Mouse (Mus musculus) kidney, postnatal 36 days (tissue): ENCODE measurements at regions not wholly inside any gene's neighbourhood (a gene's known extent, or its start where the extent isn't known, plus 50 kb on each side); places are given as distances from the start of the nearest gene placed in this dataset.
A peak's percentile ranks its signal among the peaks of the same experiment; 100 is the strongest.

Experiments
- DNase-seq, 2 experiments: peaks; one replicate each; pipeline ENCODE4 v3.0.0; 2021 to 2022; ENCODE audit warnings: mixed read lengths in 2 of 2

DNA sequence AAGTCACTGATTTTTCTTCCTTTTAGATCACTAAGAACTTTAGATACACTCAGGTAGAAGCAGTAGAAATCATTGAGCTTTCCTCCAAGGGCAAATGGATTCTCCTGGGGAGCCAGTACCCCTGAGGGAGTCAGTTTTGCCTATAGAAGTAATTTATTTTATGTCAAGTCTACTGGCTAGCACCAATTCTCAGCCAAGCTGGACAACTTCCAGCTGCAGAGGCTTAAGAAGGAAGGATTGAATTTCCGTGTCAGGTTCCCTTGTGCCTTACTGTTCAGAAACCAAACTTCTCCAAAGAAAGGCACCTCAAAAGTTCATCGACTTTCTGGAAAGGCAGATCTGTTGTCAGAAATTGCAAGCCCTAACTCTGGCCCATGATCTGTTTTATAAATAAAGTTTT, 205.2 kb upstream of the A1bg start:
- DNase-seq, result no peak

DNA sequence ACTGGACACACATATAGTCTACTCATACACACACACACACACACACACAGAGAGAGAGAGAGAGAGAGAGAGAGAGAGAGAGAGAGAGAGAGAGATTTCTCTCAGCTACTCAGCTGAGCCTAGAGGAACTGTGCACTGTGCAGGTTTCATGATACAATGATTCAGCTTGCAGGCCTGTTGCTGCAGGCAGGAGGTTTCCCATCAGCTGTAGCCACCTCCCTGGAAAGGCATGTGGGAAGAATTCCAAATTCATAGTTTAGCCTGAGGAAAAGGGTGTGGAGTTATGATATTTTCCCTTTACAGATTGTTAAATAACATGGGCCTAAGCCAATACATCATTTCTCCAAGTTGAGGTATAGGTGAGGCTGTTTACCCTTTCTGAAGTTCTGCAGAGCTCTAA, 204.3 kb upstream of the A1bg start:
- no peak for DNase-seq

GRCm38 (mm10) chr15:61116912-61117311, 194.1 kb upstream of the A1bg start:
- DNase-seq, result no peak

DNA sequence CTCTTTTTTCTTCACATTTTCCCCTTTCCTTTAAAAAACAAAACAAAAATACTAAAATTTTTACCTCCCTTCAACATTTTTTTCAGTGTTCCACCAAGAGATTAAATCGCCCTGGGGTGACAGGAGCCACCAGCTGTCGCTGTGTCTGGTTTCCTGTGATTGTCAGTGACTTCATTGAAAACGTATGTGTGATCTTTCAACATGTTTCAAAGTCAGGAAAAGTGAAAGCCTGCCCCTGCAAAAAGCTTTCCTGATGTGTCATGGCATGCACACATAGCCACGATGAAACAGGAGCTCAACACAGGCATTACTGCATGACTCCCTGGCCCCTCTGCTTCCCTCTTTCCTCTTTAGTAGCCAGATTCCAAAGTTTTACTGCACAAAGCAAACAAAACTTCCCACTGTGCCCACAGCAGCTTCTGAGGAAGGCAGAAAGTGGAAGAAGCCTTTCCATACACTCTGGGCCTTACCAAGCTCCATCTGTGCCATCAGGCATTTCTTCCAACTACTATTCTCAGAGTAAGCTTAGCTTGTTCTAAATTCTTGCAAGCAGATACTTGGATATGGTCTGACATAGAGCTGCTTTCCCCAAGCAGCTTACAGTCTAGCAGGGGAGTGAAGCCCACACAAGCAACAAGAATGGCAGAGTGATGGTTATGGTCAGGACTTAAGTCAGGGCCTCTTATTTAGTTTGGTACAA, 186.8 kb upstream of the A1bg start:
- DNase-seq, result no peak

DNA sequence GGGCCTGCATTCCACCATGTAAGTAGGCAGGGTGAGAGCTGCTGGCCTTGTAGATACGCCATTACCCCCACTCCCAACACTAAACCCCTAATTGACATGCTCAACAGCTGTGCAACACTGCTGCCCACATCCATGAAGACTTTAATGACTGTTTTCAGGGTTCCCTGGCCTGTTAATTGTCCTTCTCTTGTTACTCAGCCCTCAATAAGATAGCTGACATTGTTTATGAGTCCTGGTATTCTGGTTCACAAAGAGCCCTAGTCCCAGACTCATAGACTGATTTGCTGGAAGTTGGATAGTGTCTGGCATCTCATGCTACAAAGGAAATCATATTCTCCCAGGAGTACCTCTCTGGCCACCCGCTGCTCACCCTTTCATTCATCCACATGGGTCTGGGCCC, 186.1 kb upstream of the A1bg start:
- DNase-seq, result no peak

GRCm38 (mm10) chr15:61102421-61103412, 179.9 kb upstream of the A1bg start:
- DNase-seq, result peak; percentile 43 to 46

DNA sequence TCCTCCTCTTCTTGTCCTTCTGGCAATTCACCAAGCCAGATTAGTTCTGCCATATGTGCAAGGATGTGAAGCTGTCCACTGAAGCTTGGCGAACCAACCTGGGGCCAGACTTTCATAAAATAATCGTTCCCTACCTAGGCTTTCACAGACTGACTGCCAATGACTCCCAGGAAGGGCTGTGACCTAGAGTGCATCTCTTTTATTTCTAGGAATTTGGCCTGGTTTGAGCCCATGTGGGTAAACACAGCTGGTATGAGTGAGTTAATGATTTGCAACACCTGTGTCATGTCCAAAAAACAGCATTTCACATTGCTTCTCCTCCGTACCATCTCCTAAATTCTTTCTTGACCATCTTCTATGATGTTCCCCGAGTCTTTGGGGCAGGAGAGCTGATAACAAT, 178.0 kb upstream of the A1bg start:
- peak; percentile 11 to 33 for DNase-seq

GRCm38 (mm10) chr15:61098968-61099367, 176.2 kb upstream of the A1bg start:
- DNase-seq, result no peak

GRCm38 (mm10) chr15:61098519-61098918, 175.7 kb upstream of the A1bg start:
- DNase-seq, result no peak

GRCm38 (mm10) chr15:61096021-61096781, 173.4 kb upstream of the A1bg start:
- peak in 1 of 2 experiments; percentile 28 for DNase-seq

GRCm38 (mm10) chr15:61055017-61055609, 132.3 kb upstream of the A1bg start:
- DNase-seq, result peak in 1 of 2 experiments; percentile 21

GRCm38 (mm10) chr15:61051363-61051762, 128.6 kb upstream of the A1bg start:
- DNase-seq, result no peak

DNA sequence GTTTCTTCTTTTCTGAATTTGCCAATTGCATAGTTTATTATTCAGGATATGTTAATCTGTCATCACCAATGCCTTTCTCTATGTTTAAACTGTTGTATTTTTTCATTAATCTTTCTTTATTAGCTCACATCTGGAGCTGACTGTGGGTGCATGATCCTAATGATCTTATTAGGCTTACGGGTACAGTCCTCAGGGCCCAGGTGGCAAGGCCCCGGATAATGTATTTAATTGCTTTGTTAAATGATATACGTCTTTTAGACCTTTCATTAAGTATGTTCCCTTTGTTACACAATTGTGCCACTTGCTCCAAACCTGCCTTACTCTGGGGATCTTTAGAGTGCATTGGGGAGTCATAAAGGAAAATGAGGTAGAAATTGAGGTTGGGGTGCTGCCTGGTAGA, 86.7 kb upstream of the A1bg start:
- no peak for DNase-seq

DNA sequence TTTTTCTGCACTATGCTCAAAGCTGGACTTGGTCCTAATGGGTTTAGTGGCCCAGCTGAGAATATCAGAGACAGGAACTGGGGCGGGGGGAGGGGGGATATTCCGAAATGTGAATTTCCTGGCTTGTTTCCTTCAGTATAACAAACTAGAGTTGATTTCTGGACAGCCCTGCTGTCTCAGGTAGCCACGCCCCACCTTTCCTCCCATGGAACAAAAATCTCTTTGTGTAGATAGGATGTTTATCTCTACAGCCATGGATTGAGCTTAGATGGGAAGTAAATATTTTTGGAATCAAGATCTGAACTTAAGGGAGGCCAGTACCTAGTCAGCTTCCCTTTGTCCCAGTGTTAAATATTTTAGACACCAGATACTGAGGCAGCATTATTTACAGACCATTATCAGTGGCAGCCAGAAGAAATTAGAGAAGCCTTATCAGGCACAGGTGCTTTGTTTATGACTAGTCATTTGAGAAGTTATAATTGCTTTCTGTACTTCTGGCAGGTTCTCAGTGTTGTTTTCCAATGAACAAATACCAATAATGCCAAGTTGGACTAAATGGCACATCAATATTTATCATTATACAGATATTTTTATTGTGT, 84.7 kb upstream of the A1bg start:
- DNase-seq, result peak; percentile 44 to 70

- peak; percentile 40 to 56 for DNase-seq
These were observed 83.8 kb upstream of the A1bg start for GRCm38 (mm10) chr15:61006608-61007007.

GRCm38 (mm10) chr15:60993971-60994690, 71.3 kb upstream of the A1bg start:
- no peak for DNase-seq

- DNase-seq, result no peak
These were observed 70.6 kb upstream of the A1bg start for GRCm38 (mm10) chr15:60993394-60993793.

DNA sequence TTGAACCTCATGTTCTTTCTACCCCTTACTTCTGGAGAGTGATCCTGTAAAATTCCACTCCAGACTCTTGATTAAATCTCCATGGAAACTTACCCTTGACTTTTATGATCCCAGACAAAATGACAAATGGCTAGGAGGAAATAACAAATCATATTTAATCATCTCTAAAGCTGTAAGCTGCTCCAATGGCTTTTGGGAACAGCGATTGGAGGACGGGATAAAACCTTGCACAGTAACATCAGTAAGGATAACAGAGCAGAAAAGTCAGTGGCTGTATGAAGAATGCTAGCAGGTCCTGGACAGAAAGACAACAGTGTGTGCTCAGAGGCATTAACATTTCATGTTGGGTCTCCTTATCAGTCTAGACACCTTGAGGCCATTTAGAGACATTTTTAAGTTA, 59.8 kb upstream of the A1bg start:
- DNase-seq, result peak; percentile 19 to 47
